Mouse (Mus musculus): ENCODE results near the gene Foxc2. TPM values are rescaled to one million over a fixed set of nuclear protein-coding genes. Genes with fewer than 3 reads are reported as not detected.
A peak's percentile ranks its signal among the peaks of the same experiment; 100 is the strongest.

Gene Foxc2
- polyA plus RNA-seq, 1 experiment from 2014 or later, result 0.20 TPM

DNA sequence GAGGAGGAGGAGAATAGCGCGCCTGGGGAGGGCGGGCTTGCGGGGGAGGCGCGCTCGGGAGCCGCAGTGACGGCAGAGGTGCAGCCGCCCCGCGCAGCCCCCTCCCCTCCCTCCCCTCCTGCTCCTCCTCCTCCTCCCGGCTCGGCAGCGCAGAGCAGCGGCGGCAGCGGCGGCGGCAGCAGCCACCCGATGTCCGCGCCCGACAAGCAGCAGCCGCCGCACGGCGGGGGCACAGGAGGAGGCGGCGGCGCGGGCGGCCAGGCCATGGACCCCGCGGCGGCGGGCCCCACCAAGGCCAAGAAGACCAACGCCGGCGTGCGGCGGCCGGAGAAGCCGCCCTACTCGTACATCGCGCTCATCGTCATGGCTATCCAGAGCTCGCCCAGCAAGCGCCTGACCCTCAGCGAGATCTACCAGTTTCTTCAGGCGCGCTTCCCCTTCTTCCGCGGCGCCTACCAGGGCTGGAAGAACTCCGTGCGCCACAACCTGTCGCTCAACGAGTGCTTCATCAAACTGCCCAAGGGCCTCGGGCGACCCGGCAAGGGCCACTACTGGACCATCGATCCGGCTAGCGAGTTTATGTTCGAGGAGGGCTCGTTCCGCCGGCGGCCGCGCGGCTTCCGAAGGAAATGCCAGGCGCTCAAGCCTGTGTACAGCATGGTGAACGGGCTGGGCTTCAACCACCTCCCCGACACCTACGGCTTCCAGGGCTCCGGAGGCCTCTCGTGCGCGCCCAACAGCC is 31.6 kb upstream of the Foxc2 start, which contains the start of gene Foxf1:
Gene Foxf1 (plus strand): TSS at position 177 of the 742 bp plus-strand sequence.
- Histone ChIP-seq H3K27ac (ENCODE audit: low read length) (peak within 1 kb of the TSS; percentile 95), H3K4me2 (ENCODE audit: low read depth, low read length) (peak within 1 kb of the TSS; percentile 77)
- ATAC-seq, result peak; percentile 77

DNA sequence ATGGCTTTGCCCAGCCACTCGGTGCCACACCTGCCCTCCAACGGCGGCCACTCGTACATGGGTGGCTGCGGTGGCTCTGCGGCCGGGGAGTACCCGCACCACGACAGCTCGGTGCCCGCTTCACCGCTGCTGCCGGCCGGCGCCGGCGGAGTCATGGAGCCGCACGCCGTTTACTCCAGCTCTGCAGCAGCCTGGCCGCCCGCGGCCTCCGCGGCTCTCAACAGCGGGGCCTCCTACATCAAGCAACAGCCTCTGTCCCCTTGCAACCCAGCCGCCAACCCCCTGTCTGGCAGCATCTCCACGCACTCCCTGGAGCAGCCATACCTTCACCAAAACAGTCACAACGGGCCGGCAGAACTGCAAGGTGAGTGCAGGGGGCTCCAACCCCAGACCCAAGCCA is 31.0 kb upstream of the Foxc2 start:
- Histone ChIP-seq H3K9me3 (ENCODE audit: control insufficient read depth, low read length) (no peaks in the 10 kb centered on the region), H3K27ac (ENCODE audit: low read length) (peak overlapping the region; percentile 90), H3K4me2 (ENCODE audit: low read depth, low read length) (peak overlapping the region; percentile 77), H3K9ac (ENCODE audit: low read depth, low read length) (peak overlapping the region; percentile 89), H3K4me1 (ENCODE audit: control insufficient read depth, insufficient read depth, low read length) (peaks cover 4% of the 10 kb centered on the region; the same call in 1 of the 2 replicates), H3K4me3 (ENCODE audit: low read length) (peak overlapping the region; percentile 62), H3K27me3 (replicated peaks; ENCODE audit: control insufficient read depth, insufficient read depth, low read length) (peaks cover 83% of the 10 kb centered on the region), H3K36me3 (ENCODE audit: control insufficient read depth, insufficient read depth, low read length) (no peaks in the 10 kb centered on the region)
- 3% methylated on average over 30 of the region's 30 CpGs for WGBS
- no peak for ATAC-seq

More for the DNA sequence above, 31.6 kb upstream of the Foxc2 start, which contains the start of gene Foxf1:
- WGBS, result under 1% methylated on average over 73 of the region's 83 CpGs
- Histone ChIP-seq H3K9me3 (ENCODE audit: control insufficient read depth, low read length) (no peaks in the 10 kb centered on the region), H3K27me3 (replicated peaks; ENCODE audit: control insufficient read depth, insufficient read depth, low read length) (peaks cover 80% of the 10 kb centered on the region), H3K4me1 (ENCODE audit: control insufficient read depth, insufficient read depth, low read length) (peaks cover 4% of the 10 kb centered on the region; the same call in 1 of the 2 replicates), H3K4me3 (ENCODE audit: low read length) (peak within 1 kb of the TSS; percentile 62), H3K9ac (ENCODE audit: low read depth, low read length) (peak within 1 kb of the TSS; percentile 89), H3K36me3 (ENCODE audit: control insufficient read depth, insufficient read depth, low read length) (no peaks in the 10 kb centered on the region)

DNA sequence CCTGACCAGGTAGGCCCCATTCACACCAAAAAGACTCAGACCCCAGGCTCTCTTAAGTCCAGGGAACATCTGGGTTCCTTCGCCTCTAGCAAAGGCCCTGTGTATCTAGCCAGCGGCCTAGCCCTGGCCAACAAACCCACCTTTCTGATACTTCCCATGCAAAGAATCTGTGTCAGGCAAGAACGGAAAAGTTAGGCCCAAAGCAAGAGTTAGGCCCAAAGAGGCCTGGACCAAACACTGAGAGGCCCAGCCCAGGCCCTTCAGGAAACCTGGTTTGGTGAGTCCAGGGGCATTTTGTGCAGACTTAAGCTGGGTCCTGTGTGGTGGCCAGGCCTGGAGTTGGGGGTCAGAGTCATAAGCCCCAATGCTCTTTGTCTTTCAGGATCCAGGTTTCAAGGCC is 30.4 kb upstream of the Foxc2 start:
- peaks cover 5% of the 10 kb centered on the region for H3K4me1 ChIP-seq (ENCODE audit: control insufficient read depth, insufficient read depth, low read length)
- peak overlapping the region; percentile 90 for H3K27ac ChIP-seq (ENCODE audit: low read length)
- 39% methylated on average over 3 of the region's 3 CpGs for WGBS
- no peaks in the 10 kb centered on the region for H3K9me3 ChIP-seq (ENCODE audit: control insufficient read depth, low read length)
- H3K4me3 ChIP-seq (ENCODE audit: low read length), result peak overlapping the region; percentile 62
- no peak for ATAC-seq
- peak overlapping the region; percentile 77 for H3K4me2 ChIP-seq (ENCODE audit: low read depth, low read length)
- H3K36me3 ChIP-seq (ENCODE audit: control insufficient read depth, insufficient read depth, low read length), result no peaks in the 10 kb centered on the region
- H3K27me3 ChIP-seq (replicated peaks; ENCODE audit: control insufficient read depth, insufficient read depth, low read length), result peaks cover 83% of the 10 kb centered on the region
- H3K9ac ChIP-seq (ENCODE audit: low read depth, low read length), result peak overlapping the region; percentile 89

DNA sequence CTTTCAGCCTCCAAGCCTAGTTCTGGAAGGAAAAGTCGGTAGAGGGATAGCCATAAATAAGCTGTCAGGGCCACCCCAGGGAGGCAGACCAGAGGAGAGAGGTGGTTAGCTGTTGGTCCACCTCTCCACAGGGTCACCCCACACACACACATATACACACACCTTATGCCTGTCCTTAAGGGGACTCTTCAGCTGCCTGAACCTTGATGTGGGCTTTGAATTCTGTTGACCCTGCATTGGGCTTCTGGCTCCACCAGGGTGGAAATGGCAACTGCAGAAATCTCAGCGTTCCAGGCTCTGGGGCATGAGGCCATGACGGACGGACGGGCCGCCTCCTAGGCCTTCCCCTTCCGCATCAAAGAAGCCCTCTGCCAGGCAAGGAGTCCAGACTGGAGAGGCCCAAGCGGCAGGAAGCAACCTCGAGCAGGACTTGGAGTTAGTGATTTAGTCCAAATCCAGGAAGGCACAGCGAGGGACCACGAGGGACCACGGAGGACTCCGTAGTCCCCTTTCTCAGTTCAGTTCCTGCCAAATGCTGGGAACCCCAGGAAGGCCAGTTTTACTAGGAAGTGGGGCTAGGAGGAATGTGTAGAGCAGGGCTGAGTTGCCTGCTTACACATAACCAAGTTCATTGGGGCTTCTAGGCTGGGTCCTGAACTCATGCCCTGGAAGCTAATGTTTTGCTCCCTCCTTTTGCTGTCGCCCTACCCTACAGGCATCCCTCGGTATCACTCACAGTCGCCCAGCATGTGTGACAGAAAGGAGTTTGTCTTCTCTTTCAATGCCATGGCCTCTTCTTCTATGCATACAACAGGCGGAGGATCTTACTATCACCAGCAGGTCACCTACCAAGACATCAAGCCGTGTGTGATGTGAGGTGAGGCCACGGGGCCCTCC is 29.7 kb upstream of the Foxc2 start:
- Histone ChIP-seq H3K9me3 (ENCODE audit: control insufficient read depth, low read length) (no peaks in the 10 kb centered on the region), H3K4me2 (ENCODE audit: low read depth, low read length) (peak overlapping the region; percentile 77)

DNA sequence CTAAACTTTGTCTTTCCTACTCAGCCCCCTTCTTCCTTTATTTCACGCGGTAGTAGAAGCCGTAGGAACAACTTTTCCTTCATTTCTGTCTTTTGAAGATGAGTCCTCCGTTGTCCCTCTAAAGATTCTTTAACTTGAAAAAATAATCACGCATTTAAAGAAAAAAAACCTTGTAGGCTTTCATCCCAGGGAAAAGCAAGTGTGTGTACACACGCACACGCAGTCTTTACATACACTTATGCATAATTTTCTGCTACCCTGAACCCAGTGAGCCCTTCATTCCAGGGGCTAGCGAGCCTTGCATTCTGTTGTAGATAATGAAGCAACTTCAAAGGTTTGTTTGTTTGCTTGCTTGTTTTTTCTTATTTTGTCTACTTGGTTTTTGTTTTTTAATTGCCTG is 27.7 kb upstream of the Foxc2 start:
- Histone ChIP-seq H3K9ac (ENCODE audit: low read depth, low read length) (peak overlapping the region; percentile 89), H3K36me3 (ENCODE audit: control insufficient read depth, insufficient read depth, low read length) (no peaks in the 10 kb centered on the region), H3K27ac (ENCODE audit: low read length) (peak overlapping the region; percentile 70; the same call in 1 of the 2 replicates), H3K9me3 (ENCODE audit: control insufficient read depth, low read length) (no peaks in the 10 kb centered on the region), H3K4me3 (ENCODE audit: low read length) (peak overlapping the region; percentile 62), H3K27me3 (replicated peaks; ENCODE audit: control insufficient read depth, insufficient read depth, low read length) (peaks cover 74% of the 10 kb centered on the region), H3K4me2 (ENCODE audit: low read depth, low read length) (peak overlapping the region; percentile 55), H3K4me1 (ENCODE audit: control insufficient read depth, insufficient read depth, low read length) (peaks cover 15% of the 10 kb centered on the region)
- no peak for ATAC-seq
- 9% methylated on average over 8 of the region's 8 CpGs for WGBS

More for the DNA sequence above, 29.7 kb upstream of the Foxc2 start:
- peaks cover 10% of the 10 kb centered on the region for H3K4me1 ChIP-seq (ENCODE audit: control insufficient read depth, insufficient read depth, low read length)
- peak overlapping the region; percentile 89 for H3K9ac ChIP-seq (ENCODE audit: low read depth, low read length)
- peak overlapping the region; percentile 90 for H3K27ac ChIP-seq (ENCODE audit: low read length)
- no peaks in the 10 kb centered on the region for H3K36me3 ChIP-seq (ENCODE audit: control insufficient read depth, insufficient read depth, low read length)
- H3K27me3 ChIP-seq (replicated peaks; ENCODE audit: control insufficient read depth, insufficient read depth, low read length), result peaks cover 83% of the 10 kb centered on the region
- peak overlapping the region; percentile 62 for H3K4me3 ChIP-seq (ENCODE audit: low read length)
- whole genome bisulfite sequencing, result 22% methylated on average over 19 of the region's 19 CpGs
- no peak for ATAC-seq

DNA sequence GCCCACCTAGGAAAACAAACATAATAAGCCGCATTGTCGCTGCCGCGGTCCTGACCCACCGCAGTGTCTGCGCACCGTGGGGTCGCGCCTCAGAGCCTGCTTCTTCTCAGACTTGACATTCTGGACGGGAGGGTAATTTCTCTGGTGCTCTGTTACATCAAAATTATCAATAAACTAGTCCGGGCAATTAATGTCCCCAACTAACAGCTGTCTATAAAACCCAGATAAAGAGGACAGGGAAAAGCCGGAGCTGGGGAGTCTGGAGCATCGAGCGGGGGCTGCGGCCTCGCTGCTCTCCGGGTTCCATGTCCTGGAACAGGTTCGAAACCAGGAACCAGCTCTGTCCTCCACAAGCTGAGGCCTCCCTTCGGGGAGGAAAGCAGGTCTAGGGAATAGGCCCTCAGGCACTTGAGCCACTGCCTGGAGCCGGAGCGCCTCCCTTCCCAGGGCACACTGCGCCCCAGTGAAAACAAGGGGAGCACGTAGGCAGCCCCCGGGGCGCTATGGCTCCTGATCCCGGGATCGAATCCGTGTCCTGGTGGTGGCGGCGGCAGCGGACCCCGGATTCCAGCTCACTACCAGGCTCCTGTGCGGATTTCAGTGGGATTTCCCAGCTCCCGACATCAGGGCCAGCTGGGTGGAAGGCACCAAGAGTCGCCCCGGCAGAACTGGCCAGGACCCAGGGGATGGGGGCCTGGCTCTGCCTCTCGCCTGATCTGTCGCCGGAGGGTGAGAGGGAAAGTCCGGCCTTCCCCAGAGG is 26.9 kb upstream of the Foxc2 start:
- ATAC-seq, result no peak
- no peaks in the 10 kb centered on the region for H3K9me3 ChIP-seq (ENCODE audit: control insufficient read depth, low read length)
- peaks cover 67% of the 10 kb centered on the region for H3K27me3 ChIP-seq (replicated peaks; ENCODE audit: control insufficient read depth, insufficient read depth, low read length)
- H3K9ac ChIP-seq (ENCODE audit: low read depth, low read length), result peak overlapping the region; percentile 89
- H3K4me3 ChIP-seq (ENCODE audit: low read length), result peak overlapping the region; percentile 62
- peak overlapping the region; percentile 70 for H3K27ac ChIP-seq (ENCODE audit: low read length)
- H3K36me3 ChIP-seq (ENCODE audit: control insufficient read depth, insufficient read depth, low read length), result no peaks in the 10 kb centered on the region
- peaks cover 15% of the 10 kb centered on the region for H3K4me1 ChIP-seq (ENCODE audit: control insufficient read depth, insufficient read depth, low read length)
- H3K4me2 ChIP-seq (ENCODE audit: low read depth, low read length), result peak overlapping the region; percentile 55
- 4% methylated on average over 40 of the region's 40 CpGs for WGBS

DNA sequence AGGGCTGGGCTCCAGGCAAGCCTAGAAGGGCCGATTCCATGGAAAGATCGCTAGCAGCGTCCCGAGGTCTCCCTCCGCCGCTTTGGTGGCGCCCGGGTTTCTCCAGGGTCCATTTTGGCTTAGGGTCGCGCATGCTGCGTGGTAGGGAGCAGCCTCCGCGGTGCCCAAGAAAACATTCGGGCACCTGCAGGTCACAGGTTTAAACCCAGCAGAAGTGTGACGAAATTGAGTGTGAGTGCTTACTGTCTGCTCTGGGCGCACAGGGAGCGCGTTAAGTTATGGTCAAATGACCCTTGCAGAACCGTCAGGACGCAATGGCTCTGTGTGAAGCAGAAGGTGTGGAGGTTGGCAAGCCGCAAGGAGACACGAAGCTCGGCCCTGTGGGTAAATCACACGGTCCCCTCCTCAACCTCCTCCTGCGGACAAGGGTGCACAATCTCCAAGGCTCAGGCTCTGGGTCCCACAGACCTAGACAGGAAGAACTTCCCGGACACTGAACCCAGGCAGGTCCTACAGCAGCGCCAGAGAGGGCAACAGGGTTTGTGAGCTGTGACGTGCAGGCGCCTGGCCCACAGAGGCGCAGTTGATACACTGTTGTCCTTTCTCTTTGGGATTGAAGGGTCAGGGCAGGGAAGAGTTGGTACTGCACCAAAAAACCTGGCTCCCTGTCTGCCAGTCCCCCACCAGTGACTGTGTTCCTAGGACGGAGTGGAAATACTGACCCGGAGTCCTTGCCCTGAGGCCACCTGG is 26.2 kb upstream of the Foxc2 start:
- Histone ChIP-seq H3K9ac (ENCODE audit: low read depth, low read length) (peak overlapping the region; percentile 89), H3K27me3 (replicated peaks; ENCODE audit: control insufficient read depth, insufficient read depth, low read length) (peaks cover 59% of the 10 kb centered on the region), H3K4me3 (ENCODE audit: low read length) (peak overlapping the region; percentile 62), H3K9me3 (ENCODE audit: control insufficient read depth, low read length) (no peaks in the 10 kb centered on the region), H3K4me2 (ENCODE audit: low read depth, low read length) (peak overlapping the region; percentile 55), H3K36me3 (ENCODE audit: control insufficient read depth, insufficient read depth, low read length) (no peaks in the 10 kb centered on the region), H3K4me1 (ENCODE audit: control insufficient read depth, insufficient read depth, low read length) (peaks cover 15% of the 10 kb centered on the region), H3K27ac (ENCODE audit: low read length) (peak overlapping the region; percentile 70)
- ATAC-seq, result no peak
- WGBS, result 8% methylated on average over 32 of the region's 32 CpGs

DNA sequence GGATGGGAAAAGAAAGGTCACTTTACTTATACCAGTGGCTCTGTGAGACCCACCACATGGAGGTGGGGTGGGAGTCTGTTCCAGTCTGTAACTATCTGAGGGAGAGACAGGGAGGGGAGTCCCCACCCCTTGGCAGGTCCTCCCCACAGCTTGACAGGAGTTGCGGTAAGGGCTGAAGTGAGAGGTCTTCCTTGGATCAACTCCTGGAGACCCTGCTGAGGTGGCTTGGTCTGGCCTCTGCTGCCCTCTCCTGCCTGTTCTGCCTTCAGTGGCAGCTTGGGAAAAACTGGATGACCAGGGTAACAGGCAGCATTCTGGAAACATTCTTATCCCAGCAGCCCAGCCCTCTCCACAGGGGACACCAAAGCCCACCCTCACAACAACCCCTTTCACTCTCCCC is 25.3 kb upstream of the Foxc2 start:
- Histone ChIP-seq H3K36me3 (ENCODE audit: control insufficient read depth, insufficient read depth, low read length) (no peaks in the 10 kb centered on the region), H3K27me3 (replicated peaks; ENCODE audit: control insufficient read depth, insufficient read depth, low read length) (peaks cover 50% of the 10 kb centered on the region), H3K27ac (ENCODE audit: low read length) (peak overlapping the region; percentile 70), H3K4me2 (ENCODE audit: low read depth, low read length) (peak overlapping the region; percentile 55), H3K4me1 (ENCODE audit: control insufficient read depth, insufficient read depth, low read length) (peaks cover 15% of the 10 kb centered on the region), H3K9me3 (ENCODE audit: control insufficient read depth, low read length) (no peaks in the 10 kb centered on the region), H3K4me3 (ENCODE audit: low read length) (peak overlapping the region; percentile 62), H3K9ac (ENCODE audit: low read depth, low read length) (peak overlapping the region; percentile 89)
- 7% methylated on average over 1 of the region's 1 CpGs for WGBS
- no peak for ATAC-seq

Data from intestine, embryonic 16.5 days (tissue).